Mouse (Mus musculus): ENCODE data around the gene Zfp36l2. TPM values are rescaled to one million over a fixed set of nuclear protein-coding genes. Genes with fewer than 3 reads are reported as not detected.
A peak's percentile ranks its signal among the peaks of the same experiment; 100 is the strongest.

Zfp36l2 gene
- polyA plus RNA-seq, 2 experiments: 30.9 to 80.1 TPM

GRCm38 (mm10) chr17:84217696-84218095 is 29.9 kb upstream of the Zfp36l2 start:
- TF ChIP-seq POLR2A (IDR thresholded peaks at IDR 0.05; ENCODE audit: borderline replicate concordance, extremely low read depth, insufficient read depth, insufficient read length): no peak
- DNase-seq (ENCODE audit: low spot score) (no peak), ATAC-seq (ENCODE audit: low FRiP score, low read depth) (no peak)
- Histone ChIP-seq H3K9me3 (ENCODE audit: control insufficient read depth, low read length) (no peaks in the 10 kb centered on the region), H3K4me1 (ENCODE audit: control insufficient read depth, insufficient read depth, low read length) (no peaks in the 10 kb centered on the region), H3K4me3 (replicated peaks; ENCODE audit: low read length) (no peak overlapping the region), H3K36me3 (ENCODE audit: control insufficient read depth, insufficient read depth, low read length) (peaks cover 34% of the 10 kb centered on the region), H3K27me3 (ENCODE audit: control insufficient read depth, insufficient read depth, low read length) (no peaks in the 10 kb centered on the region), H3K27ac (replicated peaks; ENCODE audit: low read depth, low read length) (no peak overlapping the region), H3K4me2 (replicated peaks; ENCODE audit: low read depth, low read length, severe bottlenecking) (no peak overlapping the region), H3K9ac (ENCODE audit: low read depth, low read length, severe bottlenecking) (no peak overlapping the region)
- 87% methylated on average over 3 of the region's 3 CpGs for WGBS

GRCm38 (mm10) chr17:84215264-84215960 is 27.7 kb upstream of the Zfp36l2 start:
- no peak overlapping the region for H3K4me2 ChIP-seq (replicated peaks; ENCODE audit: low read depth, low read length, severe bottlenecking)
- no peak for ATAC-seq (ENCODE audit: low FRiP score, low read depth)
- peaks cover 34% of the 10 kb centered on the region for H3K36me3 ChIP-seq (ENCODE audit: control insufficient read depth, insufficient read depth, low read length)
- no peak overlapping the region for H3K27ac ChIP-seq (replicated peaks; ENCODE audit: low read depth, low read length)
- no peak for TF ChIP-seq POLR2A (IDR thresholded peaks at IDR 0.05; ENCODE audit: borderline replicate concordance, extremely low read depth, insufficient read depth, insufficient read length)
- H3K9me3 ChIP-seq (ENCODE audit: control insufficient read depth, low read length): no peaks in the 10 kb centered on the region
- H3K4me1 ChIP-seq (ENCODE audit: control insufficient read depth, insufficient read depth, low read length): no peaks in the 10 kb centered on the region
- WGBS: 71% methylated on average over 6 of the region's 6 CpGs
- no peaks in the 10 kb centered on the region for H3K27me3 ChIP-seq (ENCODE audit: control insufficient read depth, insufficient read depth, low read length)
- DNase-seq (ENCODE audit: low spot score): no peak
- no peak overlapping the region for H3K4me3 ChIP-seq (replicated peaks; ENCODE audit: low read length)
- no peak overlapping the region for H3K9ac ChIP-seq (ENCODE audit: low read depth, low read length, severe bottlenecking)

GRCm38 (mm10) chr17:84213464-84213863 is 25.7 kb upstream of the Zfp36l2 start:
- H3K9ac ChIP-seq (ENCODE audit: low read depth, low read length, severe bottlenecking): no peak overlapping the region
- peaks cover 29% of the 10 kb centered on the region for H3K36me3 ChIP-seq (ENCODE audit: control insufficient read depth, insufficient read depth, low read length)
- no peaks in the 10 kb centered on the region for H3K27me3 ChIP-seq (ENCODE audit: control insufficient read depth, insufficient read depth, low read length)
- no peak overlapping the region for H3K27ac ChIP-seq (replicated peaks; ENCODE audit: low read depth, low read length)
- no peak overlapping the region for H3K4me3 ChIP-seq (replicated peaks; ENCODE audit: low read length)
- no peaks in the 10 kb centered on the region for H3K4me1 ChIP-seq (ENCODE audit: control insufficient read depth, insufficient read depth, low read length)
- WGBS: 77% methylated on average over 3 of the region's 3 CpGs
- ATAC-seq (ENCODE audit: low FRiP score, low read depth): no peak
- H3K9me3 ChIP-seq (ENCODE audit: control insufficient read depth, low read length): no peaks in the 10 kb centered on the region
- H3K4me2 ChIP-seq (replicated peaks; ENCODE audit: low read depth, low read length, severe bottlenecking): no peak overlapping the region
- TF ChIP-seq POLR2A (IDR thresholded peaks at IDR 0.05; ENCODE audit: borderline replicate concordance, extremely low read depth, insufficient read depth, insufficient read length): no peak
- no peak for DNase-seq (ENCODE audit: low spot score)

GRCm38 (mm10) chr17:84207611-84208010 is 19.9 kb upstream of the Zfp36l2 start:
- Histone ChIP-seq H3K9ac (ENCODE audit: low read depth, low read length, severe bottlenecking) (no peak overlapping the region), H3K4me2 (replicated peaks; ENCODE audit: low read depth, low read length, severe bottlenecking) (no peak overlapping the region), H3K9me3 (ENCODE audit: control insufficient read depth, low read length) (no peaks in the 10 kb centered on the region), H3K27ac (replicated peaks; ENCODE audit: low read depth, low read length) (no peak overlapping the region), H3K4me3 (replicated peaks; ENCODE audit: low read length) (no peak overlapping the region), H3K27me3 (ENCODE audit: control insufficient read depth, insufficient read depth, low read length) (no peaks in the 10 kb centered on the region), H3K36me3 (ENCODE audit: control insufficient read depth, insufficient read depth, low read length) (peaks cover 17% of the 10 kb centered on the region; the same call in 1 of the 2 replicates), H3K4me1 (ENCODE audit: control insufficient read depth, insufficient read depth, low read length) (peaks cover 18% of the 10 kb centered on the region)
- DNase-seq (ENCODE audit: low spot score) (no peak), ATAC-seq (ENCODE audit: low FRiP score, low read depth) (no peak)
- WGBS: 88% methylated on average over 3 of the region's 3 CpGs
- TF ChIP-seq POLR2A (IDR thresholded peaks at IDR 0.05; ENCODE audit: borderline replicate concordance, extremely low read depth, insufficient read depth, insufficient read length): no peak

- no peaks in the 10 kb centered on the region for H3K9me3 ChIP-seq (ENCODE audit: control insufficient read depth, low read length)
- DNase-seq (ENCODE audit: low spot score) (no peak), ATAC-seq (ENCODE audit: low FRiP score, low read depth) (no peak)
- H3K4me2 ChIP-seq (replicated peaks; ENCODE audit: low read depth, low read length, severe bottlenecking): no peak overlapping the region
- no peak overlapping the region for H3K4me3 ChIP-seq (replicated peaks; ENCODE audit: low read length)
- H3K4me1 ChIP-seq (ENCODE audit: control insufficient read depth, insufficient read depth, low read length): peaks cover 18% of the 10 kb centered on the region
- no peaks in the 10 kb centered on the region for H3K27me3 ChIP-seq (ENCODE audit: control insufficient read depth, insufficient read depth, low read length)
- H3K9ac ChIP-seq (ENCODE audit: low read depth, low read length, severe bottlenecking): no peak overlapping the region
- TF ChIP-seq POLR2A (IDR thresholded peaks at IDR 0.05; ENCODE audit: borderline replicate concordance, extremely low read depth, insufficient read depth, insufficient read length): no peak
- H3K27ac ChIP-seq (replicated peaks; ENCODE audit: low read depth, low read length): 0 out of 2 replicates have a peak overlapping the region, but pooled peaks have one; percentile 13
- H3K36me3 ChIP-seq (ENCODE audit: control insufficient read depth, insufficient read depth, low read length): peaks cover 10% of the 10 kb centered on the region; the same call in 1 of the 2 replicates
- WGBS: 39% methylated on average over 3 of the region's 3 CpGs
Measured at GRCm38 (mm10) chr17:84206239-84206638, 18.5 kb upstream of the Zfp36l2 start.

Data from limb, embryonic 14.5 days (tissue).